Mouse (Mus musculus) kidney, adult 2 months (tissue): ENCODE measurements at regions not wholly inside any gene's neighbourhood (a gene's known extent, or its start where the extent isn't known, plus 50 kb on each side); places are given as distances from the start of the nearest gene placed in this dataset.
A peak's percentile ranks its signal among the peaks of the same experiment; 100 is the strongest.

Experiments
- DNase-seq: peaks from one replicate; pipeline ENCODE4 v3.0.0; 2021
- H3K27ac ChIP-seq: fragments of 200-500 bp; 2 replicates; pipeline ENCODE4 v1.5.1; 2012; ENCODE audit warnings: low read depth, low read length, control low read depth, inconsistent platforms; ENCODE audit not compliant: insufficient read depth
- H3K27me3 ChIP-seq: fragments of 200-500 bp; replicated peaks from 2 replicates; pipeline ENCODE4 v1.6.1; 2012; ENCODE audit warnings: mild to moderate bottlenecking, moderate library complexity, low read length, inconsistent platforms; ENCODE audit not compliant: control insufficient read depth, insufficient read depth
- H3K36me3 ChIP-seq: fragments of 200-500 bp; 2 replicates; pipeline ENCODE4 v1.6.1; 2012; ENCODE audit warnings: mild to moderate bottlenecking, moderate library complexity, low read length, inconsistent platforms; ENCODE audit not compliant: control insufficient read depth, insufficient read depth
- H3K4me1 ChIP-seq: fragments of 200-500 bp; 2 replicates; pipeline ENCODE4 v1.6.1; 2011; ENCODE audit warnings: low read length; ENCODE audit not compliant: control insufficient read depth, insufficient read depth
- H3K4me3 ChIP-seq: fragments of 200-500 bp; 2 replicates; pipeline ENCODE4 v1.5.1; 2011; ENCODE audit warnings: mild to moderate bottlenecking, low read depth, low read length, control low read depth; ENCODE audit not compliant: insufficient read depth
- CTCF ChIP-seq: fragments of 200-500 bp; conservative IDR thresholded peaks from 2 replicates; pipeline ENCODE4 v1.5.1; 2011; ENCODE audit warnings: low read depth, mild to moderate bottlenecking, control low read depth, low read length, moderate library complexity, mixed read lengths; ENCODE audit not compliant: insufficient read depth, insufficient read length
- POLR2A ChIP-seq: fragments of 200-500 bp; IDR thresholded peaks from one replicate; pipeline ENCODE4 v1.6.1; 2011; ENCODE audit warnings: low read depth, low read length, control low read depth
- WGBS: fragments of 180-500 bp; shearing (Covaris S2); methylation state at CpG from one replicate; pipeline ENCODE4 v1.1.7; 2018; 5-methylcytosine and 5-hydroxymethylcytosine counted together

DNA sequence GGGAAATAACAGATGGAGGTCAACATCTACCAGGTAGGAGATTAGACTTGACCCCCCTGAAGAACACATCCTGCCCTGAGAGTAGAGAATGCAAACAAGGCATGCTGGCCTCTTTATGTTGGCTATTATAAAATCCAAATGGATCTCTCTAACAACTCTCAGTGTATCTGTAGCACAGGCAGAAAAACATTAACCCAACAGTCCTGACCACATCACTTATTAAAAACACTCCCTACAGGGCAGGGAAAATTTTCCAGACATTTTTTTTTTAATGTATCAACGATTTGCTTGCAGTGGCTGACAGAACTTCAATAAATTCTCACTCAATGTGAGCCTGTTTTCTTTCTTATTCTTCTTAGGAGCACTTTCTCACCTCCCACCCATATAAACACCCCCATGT, 511.4 kb downstream of the Cdk5rap2 start:
- DNase-seq, result peak; percentile 57
- Histone ChIP-seq H3K4me1 (no peaks in the 10 kb centered on the region), H3K4me3 (no peak overlapping the region), H3K27ac (no peak overlapping the region), H3K36me3 (no peaks in the 10 kb centered on the region), H3K27me3 (no peaks in the 10 kb centered on the region)
- 34% methylated on average over 1 of the region's 1 CpGs for WGBS
- TF ChIP-seq CTCF, result no peak
- TF ChIP-seq POLR2A, result no peak

DNA sequence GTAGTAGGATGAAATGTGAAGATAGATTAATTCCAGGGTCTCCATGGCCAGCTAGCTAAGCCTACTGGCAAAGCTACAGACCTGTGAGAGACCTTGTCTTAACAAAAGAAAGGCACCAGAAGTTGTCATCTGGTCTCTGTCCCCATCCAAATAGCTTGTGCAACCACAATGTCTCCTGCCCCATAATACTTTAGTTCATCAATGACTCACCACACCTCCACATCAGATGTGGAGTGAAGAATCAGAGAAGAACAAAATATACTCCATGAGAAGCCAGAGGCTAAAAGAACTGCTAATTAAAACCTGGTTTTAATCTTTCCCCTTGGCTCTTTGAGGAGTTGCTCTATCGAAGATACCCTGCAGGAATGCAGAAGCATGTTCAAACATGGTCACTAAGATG, 514.1 kb downstream of the Cdk5rap2 start:
- no peaks in the 10 kb centered on the region for H3K27me3 ChIP-seq
- H3K27ac ChIP-seq, result no peak overlapping the region
- no peak overlapping the region for H3K4me3 ChIP-seq
- 83% methylated on average over 1 of the region's 1 CpGs for WGBS
- TF ChIP-seq CTCF (no peak), POLR2A (no peak)
- H3K4me1 ChIP-seq, result no peaks in the 10 kb centered on the region
- DNase-seq, result no peak
- H3K36me3 ChIP-seq, result no peaks in the 10 kb centered on the region

DNA sequence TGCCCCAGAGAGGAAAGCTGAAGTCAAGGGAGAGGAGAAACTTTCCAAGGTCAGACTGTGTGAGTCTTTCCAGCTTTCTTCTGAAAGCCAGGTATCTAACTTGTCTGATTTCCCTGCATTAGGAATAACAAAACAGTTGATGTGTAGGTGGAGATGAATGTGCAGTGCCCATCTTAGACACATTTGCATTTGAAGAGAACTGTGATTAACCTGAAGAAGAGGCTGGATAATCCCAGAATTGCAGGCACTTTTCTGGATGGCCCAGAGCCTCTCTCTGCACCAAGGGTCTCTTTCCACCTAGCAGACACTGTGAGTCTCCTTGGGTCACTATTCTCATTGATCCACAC, 517.4 kb downstream of the Cdk5rap2 start:
- Histone ChIP-seq H3K4me3 (no peak overlapping the region), H3K27ac (no peak overlapping the region), H3K4me1 (no peaks in the 10 kb centered on the region), H3K36me3 (no peaks in the 10 kb centered on the region), H3K27me3 (no peaks in the 10 kb centered on the region)
- no peak for TF ChIP-seq POLR2A
- TF ChIP-seq CTCF, result no peak
- DNase-seq, result no peak

GRCm38 (mm10) chr4:69891898-69892828, 518.1 kb downstream of the Cdk5rap2 start:
- H3K36me3 ChIP-seq, result no peaks in the 10 kb centered on the region
- 34% methylated on average over 8 of the region's 8 CpGs for WGBS
- no peaks in the 10 kb centered on the region for H3K27me3 ChIP-seq
- TF ChIP-seq CTCF, result no peak
- no peak for TF ChIP-seq POLR2A
- no peak overlapping the region for H3K27ac ChIP-seq
- no peaks in the 10 kb centered on the region for H3K4me1 ChIP-seq
- DNase-seq, result peak; percentile 56
- no peak overlapping the region for H3K4me3 ChIP-seq

- no peak for DNase-seq
- Histone ChIP-seq H3K4me3 (no peak overlapping the region), H3K4me1 (no peaks in the 10 kb centered on the region), H3K27ac (no peak overlapping the region), H3K36me3 (no peaks in the 10 kb centered on the region), H3K27me3 (no peaks in the 10 kb centered on the region)
- TF ChIP-seq CTCF (no peak), POLR2A (no peak)
- WGBS, result 85% methylated on average over 2 of the region's 2 CpGs
These were observed 519.6 kb downstream of the Cdk5rap2 start for GRCm38 (mm10) chr4:69890655-69891054.

GRCm38 (mm10) chr4:69889931-69890634, 520.2 kb downstream of the Cdk5rap2 start:
- Histone ChIP-seq H3K4me1 (no peaks in the 10 kb centered on the region), H3K4me3 (no peak overlapping the region), H3K36me3 (no peaks in the 10 kb centered on the region), H3K27me3 (no peaks in the 10 kb centered on the region), H3K27ac (no peak overlapping the region)
- 37% methylated on average over 5 of the region's 5 CpGs for WGBS
- TF ChIP-seq CTCF (no peak), POLR2A (no peak)
- DNase-seq, result no peak

DNA sequence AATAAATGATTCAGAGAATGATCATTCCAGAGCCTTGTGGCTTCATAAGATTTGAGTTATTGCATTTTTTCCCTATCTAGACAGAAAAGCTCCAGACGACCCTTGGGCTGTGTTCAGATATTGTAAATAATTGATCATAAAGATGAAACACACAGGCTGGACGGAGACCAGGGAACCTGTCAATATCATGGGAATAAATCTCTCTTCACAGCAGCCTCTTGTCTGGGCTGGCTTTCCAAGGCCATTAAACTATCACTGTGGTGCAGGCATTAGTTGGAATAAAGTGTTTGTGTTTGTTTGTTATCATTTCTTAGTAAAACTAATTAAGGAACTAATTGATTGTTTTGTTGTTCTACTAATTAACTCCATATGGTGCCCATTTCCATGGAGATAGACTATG, 533.5 kb downstream of the Cdk5rap2 start:
- WGBS, result 48% methylated on average over 2 of the region's 2 CpGs
- TF ChIP-seq CTCF (no peak), POLR2A (no peak)
- no peaks in the 10 kb centered on the region for H3K36me3 ChIP-seq
- no peak for DNase-seq
- H3K4me1 ChIP-seq, result no peaks in the 10 kb centered on the region
- no peaks in the 10 kb centered on the region for H3K27me3 ChIP-seq
- no peak overlapping the region for H3K4me3 ChIP-seq
- no peak overlapping the region for H3K27ac ChIP-seq
